2 mouse cellular contexts compared by ENCODE assay signal in the genomic region with DNA sequence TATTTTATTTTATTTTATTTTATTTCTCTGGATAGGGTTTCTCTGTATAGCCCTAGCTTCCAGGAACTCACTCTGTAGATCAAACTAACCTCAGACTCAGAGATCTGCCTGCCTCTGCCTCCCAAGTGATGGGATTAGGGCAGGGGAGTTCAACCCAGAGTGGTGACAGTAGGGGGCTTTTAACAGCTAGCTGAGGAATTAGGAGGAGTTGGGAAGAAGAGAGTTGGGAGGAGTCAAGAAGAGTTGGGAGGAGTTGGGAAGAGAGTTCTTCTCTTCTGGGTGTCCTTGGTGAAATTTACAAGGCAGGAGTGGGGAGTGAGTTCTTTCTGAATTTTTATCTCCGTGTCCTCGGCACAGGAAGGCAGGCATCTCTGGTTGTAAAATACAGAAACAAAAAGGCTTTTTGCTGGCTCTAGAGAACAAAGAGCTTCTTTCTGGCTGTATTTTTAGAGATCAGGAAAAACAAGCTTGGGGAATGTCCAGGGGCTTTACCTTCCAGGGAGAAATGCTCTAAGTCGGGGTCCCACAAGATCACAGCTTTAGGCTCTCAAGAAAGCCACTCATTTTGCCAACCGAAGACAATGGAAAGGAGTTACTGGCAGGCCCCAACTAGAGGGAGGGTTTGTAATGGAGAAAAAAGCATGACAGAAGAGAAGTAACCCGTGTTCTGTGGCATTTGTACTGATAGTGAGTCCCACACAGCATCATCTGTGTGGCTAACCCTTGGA. TPM values are rescaled to one million over a fixed set of nuclear protein-coding genes. Genes with fewer than 3 reads are reported as not detected.
"Had no signal": no experiment of that assay in that cellular context is flagged by ENCODE, and none has a peak within 500 bp of the region (broad histone marks: within the 10 kb centered on the region; RNA-seq: fewer than 3 reads in every experiment).

No protein-coding gene starts in this region.

RNA-seq across cellular contexts. Expression of a gene that starts 34.7 kb away (rescaled TPM):
- total RNA-seq: midbrain, postnatal 0 days had no signal
- polyA plus RNA-seq: neural tube, embryonic 14.5 days had no signal
